Mouse (Mus musculus) 416B (cell line): ENCODE measurements at regions not wholly inside any gene's neighbourhood (a gene's known extent, or its start where the extent isn't known, plus 50 kb on each side); places are given as distances from the start of the nearest gene placed in this dataset.

Source experiments
- DNase-seq: peaks from one replicate; pipeline ENCODE4 v3.0.0; 2011; ENCODE audit warnings: low read depth

DNA sequence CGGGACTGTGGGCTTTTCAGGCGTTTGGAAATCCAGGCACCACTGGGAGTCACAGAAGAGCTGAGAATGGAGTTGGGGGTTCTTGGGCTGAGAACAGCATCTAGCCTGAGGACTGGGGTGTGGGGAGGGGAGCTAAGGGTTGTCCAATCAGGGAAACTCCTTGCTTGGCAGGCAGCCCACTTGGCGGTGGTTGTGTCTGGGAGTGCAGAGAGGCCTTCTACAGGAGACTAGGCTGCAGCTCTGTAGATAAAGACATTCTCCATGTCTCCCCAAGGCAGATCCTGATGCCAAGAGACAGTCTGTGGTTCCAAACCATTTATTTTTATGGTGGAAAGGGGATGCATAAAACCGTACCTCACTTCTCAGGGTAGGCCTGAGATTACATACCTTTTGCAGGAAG, 774.6 kb downstream of the Brinp1 start:
- no peak for DNase-seq

GRCm38 (mm10) chr4:68156499-68156898, 797.7 kb downstream of the Brinp1 start:
- no peak for DNase-seq

- DNase-seq = no peak
These were observed 805.6 kb downstream of the Brinp1 start for GRCm38 (mm10) chr4:68148483-68149069.

GRCm38 (mm10) chr4:68128124-68128523, 826.1 kb downstream of the Brinp1 start:
- no peak for DNase-seq

DNA sequence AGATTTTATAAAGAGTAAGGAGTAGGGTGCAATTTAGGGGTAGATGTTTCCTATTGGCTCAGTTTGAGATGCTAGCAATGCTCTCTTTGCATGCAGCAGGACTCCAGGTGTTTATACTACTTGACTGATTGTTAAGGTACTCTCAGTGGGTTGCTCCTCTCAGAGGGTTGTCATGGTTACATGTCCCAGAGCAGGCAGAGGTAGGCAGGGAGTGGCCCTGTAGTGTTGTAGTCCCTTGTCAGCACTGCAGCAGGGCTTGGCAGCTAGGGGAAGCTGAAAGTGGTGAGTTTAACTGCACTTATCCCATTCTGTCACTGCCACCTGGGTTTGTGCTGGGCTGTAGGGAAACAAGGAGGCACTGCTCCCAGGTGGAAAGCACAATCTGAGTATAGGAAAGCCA, 839.7 kb downstream of the Brinp1 start:
- DNase-seq = no peak

- DNase-seq = no peak
These were observed 868.9 kb downstream of the Brinp1 start for GRCm38 (mm10) chr4:68085255-68085654.

GRCm38 (mm10) chr4:68056813-68057578, 897.2 kb downstream of the Brinp1 start:
- DNase-seq = no peak

DNA sequence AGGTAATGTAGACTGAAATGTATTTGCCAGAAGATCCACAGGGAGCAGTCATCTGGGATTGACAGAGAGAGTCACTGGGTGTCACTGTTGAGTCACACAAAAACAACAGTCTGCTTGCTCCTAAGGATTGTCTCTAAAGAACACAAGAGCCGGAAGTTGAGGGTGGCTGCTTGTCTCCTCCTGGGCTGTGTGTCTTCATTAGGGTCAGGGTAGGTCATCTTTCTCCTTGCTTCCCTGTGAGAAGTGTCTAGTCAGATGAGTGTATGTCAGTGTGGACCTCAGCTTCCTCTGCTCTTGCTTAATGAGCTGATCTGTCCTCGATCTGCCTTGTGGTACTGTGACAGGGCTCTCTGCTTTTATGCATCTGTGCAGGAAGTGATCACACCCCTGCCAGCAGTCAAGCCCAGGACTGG, 931.3 kb downstream of the Brinp1 start:
- DNase-seq = peak; percentile 51

GRCm38 (mm10) chr4:68011371-68011770, 942.8 kb downstream of the Brinp1 start:
- no peak for DNase-seq

DNA sequence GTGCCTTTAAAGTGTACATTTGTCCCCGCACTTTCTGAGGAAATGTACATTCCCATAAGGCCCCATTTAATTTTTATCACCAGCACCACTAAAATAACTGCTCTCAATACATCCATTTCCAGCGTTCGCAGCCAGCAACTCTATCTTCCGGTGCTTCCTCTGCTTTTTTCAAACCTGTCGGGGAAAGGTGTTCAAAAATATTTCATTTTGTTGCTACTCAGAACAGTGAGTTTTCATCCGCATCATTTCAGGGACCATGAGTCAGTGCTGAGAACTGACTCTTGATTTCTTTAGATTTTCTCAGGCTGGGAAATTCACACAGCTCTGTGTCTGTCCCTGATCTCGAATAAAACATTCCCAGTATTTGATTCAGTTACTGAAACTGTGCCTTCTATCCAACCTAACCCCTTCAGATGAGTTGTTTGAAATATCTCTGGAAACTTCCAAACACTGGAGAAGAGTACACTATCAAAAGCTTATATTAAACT, 959.4 kb downstream of the Brinp1 start:
- DNase-seq = no peak

- no peak for DNase-seq
These were observed 990.7 kb downstream of the Brinp1 start for GRCm38 (mm10) chr4:67963456-67963855.

GRCm38 (mm10) chr4:67948000-67948399, 1006.2 kb downstream of the Brinp1 start:
- no peak for DNase-seq

DNA sequence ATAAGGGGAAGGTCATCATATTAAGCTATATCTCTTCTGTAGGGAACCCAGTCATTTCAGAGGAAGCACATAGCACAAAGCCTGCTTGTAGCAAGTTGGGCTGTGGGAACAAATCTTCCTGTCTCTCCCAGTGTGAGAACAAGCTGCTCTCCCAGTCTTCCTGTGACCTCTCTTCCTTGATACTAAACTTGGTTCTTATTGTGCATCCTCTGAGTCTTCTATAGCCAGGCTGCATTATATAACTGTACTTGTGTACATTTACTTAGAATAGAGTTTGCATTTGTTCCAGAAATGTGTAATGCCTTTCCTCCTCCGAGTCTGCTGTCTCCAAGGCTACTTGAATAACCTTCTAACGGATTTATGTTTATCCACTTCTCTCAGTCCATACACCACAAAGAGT, 1021.7 kb downstream of the Brinp1 start:
- no peak for DNase-seq

- DNase-seq = no peak
These were observed 1055.1 kb downstream of the Brinp1 start for GRCm38 (mm10) chr4:67899109-67899508.

DNA sequence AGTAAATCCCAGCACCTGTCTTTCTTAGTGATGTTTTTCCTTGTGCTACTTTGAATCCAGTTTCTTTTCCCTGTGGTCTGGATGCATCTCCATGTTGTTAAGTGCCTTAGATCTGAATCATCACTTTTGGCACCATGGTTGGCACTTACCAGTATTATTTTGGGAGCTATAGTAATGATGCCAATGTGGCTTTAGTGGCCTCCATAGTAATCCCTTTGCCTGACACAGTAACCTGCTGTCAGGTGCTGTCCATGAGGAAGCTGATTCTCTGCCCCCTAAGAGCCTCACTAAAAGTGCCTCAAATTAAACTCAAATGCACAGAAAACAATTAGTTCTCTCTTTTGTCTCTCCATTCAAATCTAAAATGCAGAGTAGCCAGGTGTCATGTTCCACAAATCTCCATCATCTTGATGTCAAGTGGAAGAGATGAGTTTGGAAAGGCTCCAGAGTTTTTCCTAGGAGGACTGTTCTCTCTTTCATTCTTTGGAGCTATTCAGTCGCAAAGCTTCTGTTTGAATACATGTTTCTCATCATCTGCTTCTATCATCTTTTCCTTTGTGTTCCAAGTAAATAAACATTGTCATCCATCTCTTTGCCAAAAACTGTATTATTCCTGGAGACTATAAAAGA, 1062.1 kb downstream of the Brinp1 start:
- DNase-seq = no peak

- DNase-seq = no peak
These were observed 1060.6 kb downstream of the Tlr4 start for GRCm38 (mm10) chr4:67887954-67888353.

- DNase-seq = no peak
These were observed 1057.8 kb downstream of the Tlr4 start for GRCm38 (mm10) chr4:67885204-67885603.

DNA sequence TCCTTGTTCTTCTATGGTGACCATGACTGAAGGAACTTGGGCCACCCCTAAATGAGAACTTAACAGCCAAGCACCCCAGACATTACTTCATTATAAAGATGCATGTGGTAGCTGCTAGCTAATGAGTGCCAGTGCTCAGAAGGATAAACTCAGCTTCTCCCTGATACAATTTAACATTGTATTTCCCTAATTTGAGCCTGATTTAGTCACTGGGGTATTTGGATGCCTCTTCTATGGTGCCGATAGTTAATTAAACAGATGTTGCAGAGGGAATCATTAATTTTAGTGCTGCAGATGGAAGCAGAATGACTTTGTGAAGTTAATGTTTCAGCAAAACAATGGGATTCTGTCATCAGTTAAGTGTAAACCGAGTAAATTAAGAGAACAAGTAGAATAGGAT, 1034.8 kb downstream of the Tlr4 start:
- no peak for DNase-seq

DNA sequence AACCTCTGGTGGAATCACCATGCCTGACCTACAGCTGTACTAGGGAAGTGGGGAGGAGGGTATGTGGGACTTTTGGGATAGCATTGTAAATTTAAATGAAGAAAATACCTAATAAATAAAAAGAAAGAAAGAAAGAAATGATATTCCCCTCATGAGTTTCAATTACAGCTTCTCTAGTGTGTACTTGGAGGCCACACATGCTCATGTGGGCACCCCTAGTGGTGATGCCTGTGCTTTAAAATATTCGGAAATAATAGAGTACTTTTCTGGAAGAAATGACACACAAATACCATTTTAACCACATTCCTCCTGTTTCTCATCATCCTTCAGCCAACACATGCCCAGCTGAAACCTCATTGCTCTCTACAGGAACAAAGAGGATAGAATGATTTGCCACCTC, 1034.4 kb downstream of the Tlr4 start:
- DNase-seq = no peak

DNA sequence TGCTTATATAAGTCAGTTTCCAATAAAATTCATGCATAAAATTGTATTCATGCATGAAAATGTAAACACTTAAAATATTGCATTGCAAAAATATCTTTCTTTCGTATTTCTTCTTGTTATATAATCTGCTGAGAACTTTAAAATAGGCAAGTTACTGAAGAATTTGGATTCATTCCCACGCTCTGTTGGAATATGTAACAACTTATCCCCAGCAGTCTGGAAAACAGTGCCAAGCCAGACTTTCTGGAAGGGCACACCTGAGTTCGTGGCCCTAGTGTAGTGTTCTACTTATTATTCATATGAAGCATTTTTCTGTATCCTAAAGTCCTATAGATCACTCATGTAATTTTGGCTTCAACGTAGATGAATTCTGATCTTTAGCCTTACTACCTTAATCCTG, 1025.6 kb downstream of the Tlr4 start:
- no peak for DNase-seq

DNA sequence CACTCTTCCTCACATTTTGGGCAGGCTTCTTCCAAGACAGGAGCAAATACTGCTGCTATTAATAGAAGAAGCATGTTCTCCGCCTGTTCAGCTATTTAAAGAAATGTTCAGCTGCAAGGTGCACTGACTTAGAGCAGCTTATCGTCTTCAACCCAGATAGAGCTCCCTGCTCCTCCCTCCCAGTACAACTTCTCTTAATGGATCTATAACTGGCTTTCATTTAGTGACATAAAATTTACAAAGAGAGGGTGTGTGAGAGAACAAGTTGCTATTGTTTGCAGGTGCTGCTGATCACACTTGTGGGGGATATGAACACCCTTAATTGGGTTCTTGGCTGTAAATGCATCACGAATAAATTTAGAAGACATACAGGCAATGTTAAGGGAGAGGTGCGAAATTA, 1006.0 kb downstream of the Tlr4 start:
- DNase-seq = no peak

DNA sequence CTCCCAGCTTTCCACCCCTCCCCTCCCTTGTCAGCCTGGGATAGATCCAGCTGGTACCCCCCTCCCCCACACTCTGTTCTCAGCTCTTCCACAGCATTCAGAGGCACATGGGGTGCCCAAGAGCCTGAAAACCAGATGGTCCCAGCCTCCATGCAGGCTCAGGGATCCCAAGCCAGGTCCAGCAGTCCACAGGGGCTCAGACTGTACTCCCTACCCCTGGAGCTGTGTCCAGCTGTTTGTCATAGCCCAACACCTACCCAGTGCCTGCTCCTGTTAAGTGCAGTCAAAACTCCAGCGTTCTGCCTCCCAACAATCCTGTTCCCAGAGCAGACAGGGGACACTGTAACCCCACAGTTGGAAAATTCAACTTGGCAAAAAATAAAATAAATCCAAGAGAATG, 998.1 kb downstream of the Tlr4 start:
- no peak for DNase-seq

GRCm38 (mm10) chr4:67796050-67796449, 968.7 kb downstream of the Tlr4 start:
- no peak for DNase-seq
